Mouse (Mus musculus): ENCODE data around the gene Zbtb16. TPM values are rescaled to one million over a fixed set of nuclear protein-coding genes. Genes with fewer than 3 reads are reported as not detected.

Gene Zbtb16
- total and polyA plus RNA-seq, 3 experiments, result 0.34 to 3.0 (median 0.90) TPM

GRCm38 (mm10) chr9:48711296-48711781, 124.7 kb downstream of the Zbtb16 start:
- in situ Hi-C loops (cut with MboI; ENCODE audit: low pct_ligation_motif_present, low pct_unique_long_range_greater_than_20kb, low sequenced_read_pairs), result no loop called here
- H3K4me1 ChIP-seq (ENCODE audit: control insufficient read depth in 1 of 2, insufficient read depth in 2 of 2), result peaks cover 3 to 66% of the 10 kb centered on the region in 2 experiments; a peak in 3 of 4 replicates

DNA sequence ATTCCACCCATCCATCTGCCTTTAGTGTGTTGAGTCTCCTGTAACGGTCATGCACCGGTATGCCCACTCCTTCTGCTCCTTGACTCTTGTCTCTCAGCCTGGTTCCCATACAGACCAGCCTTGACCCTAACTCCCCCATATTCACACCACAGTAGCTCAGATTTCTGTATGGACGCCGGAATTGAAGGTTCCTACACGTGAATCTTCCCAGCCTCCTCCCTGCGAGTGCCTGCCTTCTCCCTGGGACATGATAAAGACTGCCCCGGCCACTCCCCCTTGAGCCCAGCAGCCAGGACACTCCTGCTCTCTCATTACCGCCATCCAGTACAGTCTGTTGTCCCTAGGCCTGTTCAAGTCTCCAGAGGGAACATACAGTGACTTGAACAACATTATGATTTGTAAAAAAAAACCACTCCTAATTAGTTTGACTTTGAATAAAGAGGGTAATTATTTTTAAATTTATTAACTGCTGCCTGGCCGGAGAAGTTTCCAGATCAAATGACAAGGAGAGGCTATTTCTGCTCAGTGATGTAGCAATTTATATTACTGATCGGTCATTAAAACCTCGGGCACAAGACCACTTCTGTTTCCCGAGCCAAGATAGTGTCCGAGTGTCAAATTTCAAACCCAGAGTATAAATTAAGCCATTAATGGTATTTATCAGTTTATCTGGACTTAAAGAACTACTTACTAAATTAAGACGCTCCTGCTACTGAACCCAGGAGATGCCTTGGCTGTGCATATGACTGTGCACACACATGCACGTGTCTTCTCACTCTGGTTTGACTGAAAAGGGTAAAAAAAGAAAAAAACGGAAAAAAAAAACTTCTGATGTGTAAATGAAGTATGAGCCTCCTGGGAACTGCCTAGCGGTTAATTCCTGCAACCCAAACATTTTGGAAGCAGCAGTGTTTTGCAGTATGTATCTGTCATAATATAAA, 125.4 kb downstream of the Zbtb16 start:
- Histone ChIP-seq H3K27ac (ENCODE audit: insufficient read depth, low read depth) (no peak overlapping the region), H3K9ac (ENCODE audit: insufficient read depth, low read depth) (no peak overlapping the region), H3K4me3 (replicated peaks in 1 of 3; ENCODE audit: low read depth in 2 of 3, low read length in 2 of 3, poor library complexity in 1 of 3) (no peak overlapping the region), H3K9me3 (replicated peaks; ENCODE audit: low read length) (peaks cover 2% of the 10 kb centered on the region), H3K4me1 (ENCODE audit: control insufficient read depth in 1 of 2, insufficient read depth in 2 of 2) (peaks cover 3 to 59% of the 10 kb centered on the region in 2 experiments; a peak in 3 of 4 replicates), H3K79me2 (replicated peaks; ENCODE audit: control insufficient read depth, extremely low read depth, insufficient read depth, poor library complexity, severe bottlenecking) (no peaks in the 10 kb centered on the region), H3K27me3 (replicated peaks) (no peaks in the 10 kb centered on the region), H3K36me3 (replicated peaks in 1 of 2; ENCODE audit: control insufficient read depth in 1 of 2, insufficient read depth in 1 of 2, low read length in 1 of 2) (no peaks in the 10 kb centered on the region), H3K4me2 (ENCODE audit: insufficient read depth, low read depth, poor library complexity, severe bottlenecking) (no peak overlapping the region)
- DNase-seq (ENCODE audit: extremely low read depth), result no peak
- TF ChIP-seq ZNF384 (IDR thresholded peaks at IDR 0.05; ENCODE audit: low read depth, low read length) (0 out of 2 replicates have a peak, but pooled peaks have one; percentile 32), KAT2A (IDR thresholded peaks at IDR 0.05; ENCODE audit: insufficient replicate concordance, low read length) (no peak), NELFE (IDR thresholded peaks at IDR 0.05; ENCODE audit: low read depth, low read length) (no peak), BHLHE40 (IDR thresholded peaks at IDR 0.05; ENCODE audit: low read depth, low read length) (no peak), POLR2AphosphoS2 (IDR thresholded peaks at IDR 0.05; ENCODE audit: low read depth, low read length) (no peak), NRF1 (IDR thresholded peaks at IDR 0.05; ENCODE audit: low read depth, low read length) (no peak), UBTF (IDR thresholded peaks at IDR 0.05; ENCODE audit: low read depth, low read length) (no peak), SMC3 (IDR thresholded peaks at IDR 0.05; ENCODE audit: low read depth, low read length) (no peak), CTCF (conservative IDR thresholded peaks at IDR 0.05 in 1 of 2, IDR thresholded peaks at IDR 0.05 in 1 of 2; ENCODE audit: low read depth in 2 of 2, low read length in 2 of 2) (no peak)
- dilution Hi-C loops (cut with MboI; ENCODE audit: extremely low pct_ligation_motif_present, extremely low pct_unique_long_range_greater_than_20kb, low sequenced_read_pairs), result no loop called here
- in situ Hi-C loops (cut with MboI; ENCODE audit: low pct_ligation_motif_present, low pct_unique_long_range_greater_than_20kb, low sequenced_read_pairs), result no loop called here

More at GRCm38 (mm10) chr9:48711296-48711781, 124.7 kb downstream of the Zbtb16 start:
- dilution Hi-C loops (cut with MboI; ENCODE audit: extremely low pct_ligation_motif_present, extremely low pct_unique_long_range_greater_than_20kb, low sequenced_read_pairs), result no loop called here
- Histone ChIP-seq H3K79me2 (replicated peaks; ENCODE audit: control insufficient read depth, extremely low read depth, insufficient read depth, poor library complexity, severe bottlenecking) (no peaks in the 10 kb centered on the region), H3K9me3 (replicated peaks; ENCODE audit: low read length) (peaks cover 2% of the 10 kb centered on the region), H3K27ac (ENCODE audit: insufficient read depth, low read depth) (no peak overlapping the region), H3K9ac (ENCODE audit: insufficient read depth, low read depth) (no peak overlapping the region), H3K4me2 (ENCODE audit: insufficient read depth, low read depth, poor library complexity, severe bottlenecking) (no peak overlapping the region), H3K27me3 (replicated peaks) (no peaks in the 10 kb centered on the region), H3K36me3 (replicated peaks in 1 of 2; ENCODE audit: control insufficient read depth in 1 of 2, insufficient read depth in 1 of 2, low read length in 1 of 2) (no peaks in the 10 kb centered on the region), H3K4me3 (replicated peaks in 1 of 3; ENCODE audit: low read depth in 2 of 3, low read length in 2 of 3, poor library complexity in 1 of 3) (no peak overlapping the region)
- no peak for DNase-seq (ENCODE audit: extremely low read depth)
- no peak for TF ChIP-seq SMC3 (IDR thresholded peaks at IDR 0.05; ENCODE audit: low read depth, low read length)

DNA sequence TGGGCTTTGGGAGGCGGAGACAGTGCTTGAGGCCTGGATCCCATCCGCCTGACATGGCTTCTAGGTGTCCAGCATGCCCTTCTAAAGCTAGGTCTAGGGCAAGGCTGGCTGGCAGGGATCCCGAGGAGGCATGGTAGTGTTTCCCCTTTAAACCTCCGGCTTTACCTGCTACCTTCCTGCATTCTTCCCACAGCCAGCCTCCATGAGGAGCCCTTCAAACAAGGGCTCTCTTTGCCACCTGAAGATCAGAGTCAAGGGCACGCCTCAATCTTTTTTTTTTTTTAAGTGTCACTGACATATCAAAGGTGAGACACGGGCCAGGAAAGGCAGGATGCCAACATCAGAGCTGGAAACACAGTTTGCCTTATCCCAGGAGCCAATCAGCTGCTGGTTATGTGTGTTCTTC, 128.2 kb downstream of the Zbtb16 start:
- no peak overlapping the region for H3K4me2 ChIP-seq (ENCODE audit: insufficient read depth, low read depth, poor library complexity, severe bottlenecking)
- H3K27ac ChIP-seq (ENCODE audit: insufficient read depth, low read depth), result no peak overlapping the region
- H3K4me3 ChIP-seq (replicated peaks in 1 of 3; ENCODE audit: low read depth in 2 of 3, low read length in 2 of 3, poor library complexity in 1 of 3), result no peak overlapping the region
- peaks cover 2% of the 10 kb centered on the region for H3K9me3 ChIP-seq (replicated peaks; ENCODE audit: low read length)
- H3K9ac ChIP-seq (ENCODE audit: insufficient read depth, low read depth), result no peak overlapping the region
- DNase-seq (ENCODE audit: extremely low read depth), result no peak
- peaks cover 3 to 33% of the 10 kb centered on the region in 2 experiments; a peak in 3 of 4 replicates for H3K4me1 ChIP-seq (ENCODE audit: control insufficient read depth in 1 of 2, insufficient read depth in 2 of 2)
- H3K36me3 ChIP-seq (replicated peaks in 1 of 2; ENCODE audit: control insufficient read depth in 1 of 2, insufficient read depth in 1 of 2, low read length in 1 of 2), result no peaks in the 10 kb centered on the region
- no peaks in the 10 kb centered on the region for H3K79me2 ChIP-seq (replicated peaks; ENCODE audit: control insufficient read depth, extremely low read depth, insufficient read depth, poor library complexity, severe bottlenecking)
- H3K27me3 ChIP-seq (replicated peaks), result no peaks in the 10 kb centered on the region
- in situ Hi-C loops (cut with MboI; ENCODE audit: low pct_ligation_motif_present, low pct_unique_long_range_greater_than_20kb, low sequenced_read_pairs) (no loop called here), dilution Hi-C loops (cut with MboI; ENCODE audit: extremely low pct_ligation_motif_present, extremely low pct_unique_long_range_greater_than_20kb, low sequenced_read_pairs) (no loop called here)
- TF ChIP-seq CHD2 (IDR thresholded peaks at IDR 0.05; ENCODE audit: low read length), result 0 out of 2 replicates have a peak, but pooled peaks have one; percentile 2
- TF ChIP-seq POLR2A (IDR thresholded peaks at IDR 0.05; ENCODE audit: low read depth, low read length), result no peak
